Mouse (Mus musculus) limb, embryonic 14.5 days (tissue): Measurements from ENCODE around the gene Doc2g. TPM values are rescaled to one million over a fixed set of nuclear protein-coding genes. Genes with fewer than 3 reads are reported as not detected.
A peak's percentile ranks its signal among the peaks of the same experiment; 100 is the strongest.

Experiments
- ATAC-seq: fragments of 200-750 bp; cut with Nextera tagmentation; 2 replicates; pipeline ENCODE4 v1.8.0; 2017; ENCODE audit warnings: low read depth, moderate number of reproducible peaks, moderate TSS enrichment; ENCODE audit not compliant: low FRiP score
- DNase-seq: peaks from one replicate; pipeline ENCODE4 v3.0.0-alpha.2; 2015; ENCODE audit warnings: low spot score
- H3K27ac ChIP-seq: fragments of 300-500 bp; sonication (generic); replicated peaks from 2 replicates; pipeline ENCODE4 v1.5.1; 2014; ENCODE audit warnings: low read depth, mild to moderate bottlenecking, low read length, moderate library complexity, mixed read lengths
- H3K27me3 ChIP-seq: fragments of 300-500 bp; sonication (generic); 2 replicates; pipeline ENCODE4 v1.6.1; 2014; ENCODE audit warnings: low read length, mixed read lengths; ENCODE audit not compliant: control insufficient read depth, insufficient read depth
- H3K36me3 ChIP-seq: fragments of 300-500 bp; sonication (generic); 2 replicates; pipeline ENCODE4 v1.6.1; 2014; ENCODE audit warnings: mild to moderate bottlenecking, low read length, moderate library complexity, mixed read lengths; ENCODE audit not compliant: control insufficient read depth, insufficient read depth
- H3K4me1 ChIP-seq: fragments of 300-500 bp; sonication (generic); 2 replicates; pipeline ENCODE4 v1.6.1; 2014; ENCODE audit warnings: antibody characterized with exemption, low read length, mixed read lengths; ENCODE audit not compliant: control insufficient read depth, insufficient read depth
- H3K4me2 ChIP-seq: fragments of 300-500 bp; sonication (generic); replicated peaks from 2 replicates; pipeline ENCODE4 v1.6.1; 2014; ENCODE audit warnings: low read depth, mild to moderate bottlenecking, low read length, moderate library complexity; ENCODE audit not compliant: severe bottlenecking
- H3K4me3 ChIP-seq: fragments of 300-500 bp; sonication (generic); replicated peaks from 2 replicates; pipeline ENCODE4 v1.5.1; 2014; ENCODE audit warnings: low read length
- H3K9ac ChIP-seq: fragments of 300-500 bp; sonication (generic); 2 replicates; pipeline ENCODE4 v1.6.1; 2014; ENCODE audit warnings: mild to moderate bottlenecking, low read depth, low read length, moderate library complexity; ENCODE audit not compliant: severe bottlenecking
- H3K9me3 ChIP-seq: fragments of 300-500 bp; sonication (generic); 2 replicates; pipeline ENCODE4 v1.6.1; 2016; ENCODE audit warnings: low read length; ENCODE audit not compliant: control insufficient read depth
- POLR2A ChIP-seq: fragments of 200-500 bp; IDR thresholded peaks from 2 replicates; pipeline ENCODE4 v1.8.0; 2012; ENCODE audit warnings: inconsistent platforms, mild to moderate bottlenecking, moderate library complexity, borderline replicate concordance; ENCODE audit not compliant: insufficient read depth, insufficient read length; ENCODE audit errors: extremely low read depth
- WGBS: fragments of 180-500 bp; shearing (Covaris S2); extraction: QIAGEN DNeasy Blood & Tissue Kit; methylation state at CpG from one replicate; pipeline ENCODE4 v1.1.7; 2014; 5-methylcytosine and 5-hydroxymethylcytosine counted together
- polyA plus RNA-seq, 2 experiments: library from polyadenylated mRNA; depleted of rRNA in 1 of 2; stranded (reverse) in 1 of 2; unstranded in 1 of 2; fragments of >200 nt; fragmentation: Nextera tagmentation in 1 of 2; extraction: Ambion mirVana in 1 of 2; gene quantifications; 2 replicates each; pipeline versions ENCODE4 v1.2.1 to v1.2.3; 2012 to 2014

Doc2g gene
- polyA plus RNA-seq, 2 experiments: 3.4 to 19.6 TPM

- Histone ChIP-seq H3K4me2 (no peak overlapping the region), H3K9ac (no peak overlapping the region), H3K9me3 (no peaks in the 10 kb centered on the region), H3K36me3 (peaks cover 55% of the 10 kb centered on the region), H3K4me3 (no peak overlapping the region), H3K27me3 (no peaks in the 10 kb centered on the region), H3K27ac (no peak overlapping the region), H3K4me1 (peaks cover 8% of the 10 kb centered on the region)
- no peak for DNase-seq
- TF ChIP-seq POLR2A: no peak
- ATAC-seq: no peak
- 89% methylated on average over 9 of the region's 9 CpGs for WGBS
Observed at GRCm38 (mm10) chr19:4005091-4005490, 2.0 kb downstream of the Doc2g start.

- TF ChIP-seq POLR2A: no peak
- Histone ChIP-seq H3K4me3 (no peak overlapping the region), H3K9me3 (no peaks in the 10 kb centered on the region), H3K27ac (no peak overlapping the region), H3K9ac (no peak overlapping the region), H3K4me1 (peaks cover 6% of the 10 kb centered on the region), H3K36me3 (peaks cover 62% of the 10 kb centered on the region), H3K27me3 (no peaks in the 10 kb centered on the region), H3K4me2 (no peak overlapping the region)
- WGBS: 94% methylated on average over 8 of the region's 8 CpGs
- no peak for ATAC-seq
- DNase-seq: no peak
Observed at GRCm38 (mm10) chr19:4005971-4006370, 2.9 kb downstream of the Doc2g start.

GRCm38 (mm10) chr19:4011086-4011485 lies 8.0 kb downstream of the Doc2g start:
- Histone ChIP-seq H3K4me1 (peaks cover 8% of the 10 kb centered on the region), H3K9me3 (no peaks in the 10 kb centered on the region), H3K4me3 (no peak overlapping the region), H3K36me3 (peaks cover 49% of the 10 kb centered on the region), H3K27ac (no peak overlapping the region), H3K9ac (no peak overlapping the region), H3K27me3 (no peaks in the 10 kb centered on the region), H3K4me2 (no peak overlapping the region)
- DNase-seq: no peak
- ATAC-seq: no peak
- TF ChIP-seq POLR2A: no peak
- WGBS: 89% methylated on average over 5 of the region's 5 CpGs

- peak within 1 kb of the TSS; percentile 73 for H3K9ac ChIP-seq
- peak within 1 kb of the TSS; percentile 89 for H3K4me3 ChIP-seq
- no peak for TF ChIP-seq POLR2A
- peak; percentile 99 for DNase-seq
- H3K4me1 ChIP-seq: peaks cover 8% of the 10 kb centered on the region
- peaks cover 35% of the 10 kb centered on the region for H3K36me3 ChIP-seq
- no peaks in the 10 kb centered on the region for H3K9me3 ChIP-seq
- peak within 1 kb of the TSS; percentile 63; the same call in 1 of the 2 replicates for H3K27ac ChIP-seq
- WGBS: 1% methylated on average over 45 of the region's 45 CpGs
- no peaks in the 10 kb centered on the region for H3K27me3 ChIP-seq
- ATAC-seq: peak; percentile 99
- H3K4me2 ChIP-seq: peak within 1 kb of the TSS; percentile 57
Observed at GRCm38 (mm10) chr19:4012432-4013022, 9.4 kb downstream of the Doc2g start, which contains the start of gene Ndufv1. Gene Ndufv1 (minus strand): TSS chr19:4012806.

GRCm38 (mm10) chr19:4013066-4013465 lies 10.0 kb downstream of the Doc2g start:
- no peak for DNase-seq
- 0 out of 2 replicates have a peak overlapping the region, but pooled peaks have one; percentile 33 for H3K27ac ChIP-seq
- peaks cover 8% of the 10 kb centered on the region for H3K4me1 ChIP-seq
- TF ChIP-seq POLR2A: no peak
- peak overlapping the region; percentile 44; the same call in 1 of the 2 replicates for H3K9ac ChIP-seq
- WGBS: 22% methylated on average over 9 of the region's 9 CpGs
- ATAC-seq: peak; percentile 28; the same call in 1 of the 2 replicates
- H3K9me3 ChIP-seq: no peaks in the 10 kb centered on the region
- H3K36me3 ChIP-seq: peaks cover 30% of the 10 kb centered on the region
- H3K27me3 ChIP-seq: no peaks in the 10 kb centered on the region
- peak overlapping the region; percentile 52 for H3K4me2 ChIP-seq
- peak overlapping the region; percentile 89 for H3K4me3 ChIP-seq
